Mouse (Mus musculus) neural tube, embryonic 13.5 days (tissue): Measurements from ENCODE around the gene F11r. TPM values are rescaled to one million over a fixed set of nuclear protein-coding genes. Genes with fewer than 3 reads are reported as not detected.

ENCODE experiments used
- ATAC-seq: fragments of 200-750 bp; cut with Nextera tagmentation; 2 replicates; pipeline ENCODE4 v1.8.0; 2017; ENCODE audit warnings: low read depth, mild to moderate bottlenecking, moderate TSS enrichment, moderate library complexity
- H3K27ac ChIP-seq: fragments of 300-500 bp; sonication (generic); replicated peaks from 2 replicates; pipeline ENCODE4 v1.5.1; 2015; ENCODE audit warnings: moderate library complexity, mild to moderate bottlenecking, inconsistent platforms
- H3K27me3 ChIP-seq: fragments of 300-500 bp; sonication (generic); 2 replicates; pipeline ENCODE4 v1.6.1; 2015; ENCODE audit warnings: mild to moderate bottlenecking, inconsistent platforms
- H3K36me3 ChIP-seq: fragments of 300-500 bp; sonication (generic); 2 replicates; pipeline ENCODE4 v1.6.1; 2015; ENCODE audit warnings: mild to moderate bottlenecking, inconsistent platforms
- H3K4me1 ChIP-seq: fragments of 300-500 bp; sonication (generic); replicated peaks from 2 replicates; pipeline ENCODE4 v1.6.1; 2015; ENCODE audit warnings: inconsistent platforms
- H3K4me2 ChIP-seq: fragments of 300-500 bp; sonication (generic); 2 replicates; pipeline ENCODE4 v1.6.1; 2015; ENCODE audit warnings: inconsistent platforms, mild to moderate bottlenecking, moderate library complexity
- H3K4me3 ChIP-seq: fragments of 300-500 bp; sonication (generic); 2 replicates; pipeline ENCODE4 v1.5.1; 2015; ENCODE audit warnings: mild to moderate bottlenecking, inconsistent platforms
- H3K9ac ChIP-seq: fragments of 300-500 bp; sonication (generic); 2 replicates; pipeline ENCODE4 v1.6.1; 2015; ENCODE audit warnings: moderate library complexity, mild to moderate bottlenecking, inconsistent platforms
- H3K9me3 ChIP-seq: fragments of 300-500 bp; sonication (generic); 2 replicates; pipeline ENCODE4 v1.6.1; 2016; ENCODE audit warnings: inconsistent platforms
- WGBS: fragments of 180-500 bp; shearing (Covaris S2); methylation state at CpG from one replicate; pipeline ENCODE4 v1.1.7; 2015; 5-methylcytosine and 5-hydroxymethylcytosine counted together
- polyA plus RNA-seq: library from polyadenylated mRNA; unstranded; fragments of >200 nt; fragmentation: Nextera tagmentation; extraction: Ambion mirVana; gene quantifications from 2 replicates; pipeline ENCODE4 v1.2.1, GENCODE M21; 2015

F11r gene
- polyA plus RNA-seq, 1 experiment from 2014 or later, result 14.7 TPM

GRCm38 (mm10) chr1:171413608-171414007, 23.7 kb upstream of the F11r start:
- no peak for ATAC-seq
- WGBS, result 76% methylated on average over 8 of the region's 8 CpGs
- H3K27ac ChIP-seq, result no peak overlapping the region
- H3K9me3 ChIP-seq, result no peaks in the 10 kb centered on the region
- peaks cover 22% of the 10 kb centered on the region for H3K4me1 ChIP-seq
- H3K9ac ChIP-seq, result peak overlapping the region; percentile 99; the same call in 1 of the 2 replicates
- H3K36me3 ChIP-seq, result peaks cover 41% of the 10 kb centered on the region
- H3K27me3 ChIP-seq, result peaks cover 11% of the 10 kb centered on the region
- 0 out of 2 replicates have a peak overlapping the region, but pooled peaks have one; percentile 92 for H3K4me3 ChIP-seq
- peak overlapping the region; percentile 66 for H3K4me2 ChIP-seq

- no peak for ATAC-seq
- H3K27me3 ChIP-seq, result no peaks in the 10 kb centered on the region
- no peak within 1 kb of the TSS for H3K4me2 ChIP-seq
- no peak within 1 kb of the TSS for H3K9ac ChIP-seq
- peak within 1 kb of the TSS; percentile 57 for H3K27ac ChIP-seq
- H3K4me1 ChIP-seq, result peaks cover 15% of the 10 kb centered on the region
- no peak within 1 kb of the TSS for H3K4me3 ChIP-seq
- peaks cover 70% of the 10 kb centered on the region for H3K36me3 ChIP-seq
- H3K9me3 ChIP-seq, result no peaks in the 10 kb centered on the region
- WGBS, result 92% methylated on average over 5 of the region's 5 CpGs
Observed at GRCm38 (mm10) chr1:171418660-171419059, 18.7 kb upstream of the F11r start, which contains the start of gene Tstd1. Gene Tstd1 (plus strand): TSS chr1:171418872.

GRCm38 (mm10) chr1:171419291-171419882, 17.9 kb upstream of the F11r start:
- Histone ChIP-seq H3K9me3 (no peaks in the 10 kb centered on the region), H3K4me3 (no peak overlapping the region), H3K9ac (no peak overlapping the region), H3K27ac (peak overlapping the region; percentile 57), H3K4me2 (no peak overlapping the region), H3K27me3 (no peaks in the 10 kb centered on the region), H3K36me3 (peaks cover 69% of the 10 kb centered on the region), H3K4me1 (peaks cover 8% of the 10 kb centered on the region; the same call in 1 of the 2 replicates)
- peak; percentile 44 for ATAC-seq
- 50% methylated on average over 12 of the region's 12 CpGs for WGBS

- peaks cover 5% of the 10 kb centered on the region; the same call in 1 of the 2 replicates for H3K4me1 ChIP-seq
- H3K9ac ChIP-seq, result no peak overlapping the region
- whole genome bisulfite sequencing, result 77% methylated on average over 5 of the region's 5 CpGs
- peak overlapping the region; percentile 57 for H3K27ac ChIP-seq
- peak; percentile 28; the same call in 1 of the 2 replicates for ATAC-seq
- peaks cover 65% of the 10 kb centered on the region for H3K36me3 ChIP-seq
- no peak overlapping the region for H3K4me3 ChIP-seq
- H3K9me3 ChIP-seq, result no peaks in the 10 kb centered on the region
- H3K4me2 ChIP-seq, result no peak overlapping the region
- H3K27me3 ChIP-seq, result no peaks in the 10 kb centered on the region
Observed at GRCm38 (mm10) chr1:171419905-171420304, 17.4 kb upstream of the F11r start.

GRCm38 (mm10) chr1:171422504-171423095, 14.7 kb upstream of the F11r start:
- H3K4me2 ChIP-seq, result no peak overlapping the region
- H3K4me1 ChIP-seq, result peaks cover 5% of the 10 kb centered on the region; the same call in 1 of the 2 replicates
- H3K36me3 ChIP-seq, result peaks cover 39% of the 10 kb centered on the region
- H3K27ac ChIP-seq, result no peak overlapping the region
- H3K9me3 ChIP-seq, result no peaks in the 10 kb centered on the region
- ATAC-seq, result no peak
- WGBS, result 89% methylated on average over 8 of the region's 8 CpGs
- no peak overlapping the region for H3K4me3 ChIP-seq
- no peaks in the 10 kb centered on the region for H3K27me3 ChIP-seq
- H3K9ac ChIP-seq, result no peak overlapping the region

GRCm38 (mm10) chr1:171424638-171425037, 12.7 kb upstream of the F11r start:
- no peak overlapping the region for H3K4me2 ChIP-seq
- H3K4me1 ChIP-seq, result no peaks in the 10 kb centered on the region
- no peak overlapping the region for H3K9ac ChIP-seq
- H3K27ac ChIP-seq, result no peak overlapping the region
- ATAC-seq, result no peak
- WGBS, result 81% methylated on average over 5 of the region's 5 CpGs
- no peak overlapping the region for H3K4me3 ChIP-seq
- H3K9me3 ChIP-seq, result no peaks in the 10 kb centered on the region; the same call in 1 of the 2 replicates
- H3K27me3 ChIP-seq, result no peaks in the 10 kb centered on the region
- H3K36me3 ChIP-seq, result peaks cover 18% of the 10 kb centered on the region

GRCm38 (mm10) chr1:171425126-171425525, 12.2 kb upstream of the F11r start:
- no peaks in the 10 kb centered on the region for H3K27me3 ChIP-seq
- peaks cover 14% of the 10 kb centered on the region for H3K36me3 ChIP-seq
- H3K4me1 ChIP-seq, result no peaks in the 10 kb centered on the region
- no peak overlapping the region for H3K4me3 ChIP-seq
- H3K27ac ChIP-seq, result no peak overlapping the region
- ATAC-seq, result no peak
- H3K4me2 ChIP-seq, result no peak overlapping the region
- 86% methylated on average over 4 of the region's 4 CpGs for WGBS
- H3K9me3 ChIP-seq, result no peaks in the 10 kb centered on the region; the same call in 1 of the 2 replicates
- no peak overlapping the region for H3K9ac ChIP-seq

- 72% methylated on average over 5 of the region's 5 CpGs for WGBS
- no peak for ATAC-seq
- Histone ChIP-seq H3K9ac (no peak overlapping the region), H3K27ac (no peak overlapping the region), H3K4me1 (peaks cover 4% of the 10 kb centered on the region), H3K36me3 (no peaks in the 10 kb centered on the region), H3K4me2 (no peak overlapping the region), H3K27me3 (peaks cover 19% of the 10 kb centered on the region), H3K9me3 (no peaks in the 10 kb centered on the region; the same call in 1 of the 2 replicates), H3K4me3 (no peak overlapping the region)
Observed at GRCm38 (mm10) chr1:171432158-171432557, 5.2 kb upstream of the F11r start.

GRCm38 (mm10) chr1:171435288-171435814, 2.0 kb upstream of the F11r start:
- WGBS, result 8% methylated on average over 7 of the region's 7 CpGs
- H3K4me3 ChIP-seq, result no peak overlapping the region
- H3K36me3 ChIP-seq, result no peaks in the 10 kb centered on the region
- no peak for ATAC-seq
- no peaks in the 10 kb centered on the region for H3K9me3 ChIP-seq
- H3K27ac ChIP-seq, result no peak overlapping the region
- peaks cover 26% of the 10 kb centered on the region for H3K4me1 ChIP-seq
- H3K4me2 ChIP-seq, result no peak overlapping the region
- H3K27me3 ChIP-seq, result peaks cover 48% of the 10 kb centered on the region
- no peak overlapping the region for H3K9ac ChIP-seq

- Histone ChIP-seq H3K27me3 (peaks cover 48% of the 10 kb centered on the region), H3K27ac (no peak overlapping the region), H3K4me2 (no peak overlapping the region), H3K4me3 (no peak overlapping the region), H3K9me3 (no peaks in the 10 kb centered on the region), H3K9ac (no peak overlapping the region), H3K36me3 (no peaks in the 10 kb centered on the region), H3K4me1 (peaks cover 26% of the 10 kb centered on the region)
- WGBS, result 40% methylated on average over 1 of the region's 1 CpGs
- ATAC-seq, result no peak
Observed at GRCm38 (mm10) chr1:171435974-171436373, 1.4 kb upstream of the F11r start.

- WGBS, result 5% methylated on average over 18 of the region's 18 CpGs
- H3K4me1 ChIP-seq, result peaks cover 26% of the 10 kb centered on the region
- no peaks in the 10 kb centered on the region for H3K9me3 ChIP-seq
- no peak overlapping the region; the same call in 1 of the 2 replicates for H3K27ac ChIP-seq
- H3K4me3 ChIP-seq, result peak overlapping the region; percentile 39
- peak overlapping the region; percentile 58 for H3K4me2 ChIP-seq
- peak overlapping the region; percentile 56; the same call in 1 of the 2 replicates for H3K9ac ChIP-seq
- no peaks in the 10 kb centered on the region for H3K36me3 ChIP-seq
- peaks cover 48% of the 10 kb centered on the region for H3K27me3 ChIP-seq
- no peak for ATAC-seq
Observed at GRCm38 (mm10) chr1:171438014-171438670, 807 bp downstream of the F11r start.

GRCm38 (mm10) chr1:171439072-171439471, 1.7 kb downstream of the F11r start:
- H3K9ac ChIP-seq, result no peak overlapping the region
- H3K4me3 ChIP-seq, result peak overlapping the region; percentile 39; the same call in 1 of the 2 replicates
- H3K27me3 ChIP-seq, result peaks cover 48% of the 10 kb centered on the region
- no peak for ATAC-seq
- H3K27ac ChIP-seq, result no peak overlapping the region
- peak overlapping the region; percentile 58 for H3K4me2 ChIP-seq
- H3K36me3 ChIP-seq, result no peaks in the 10 kb centered on the region
- 42% methylated on average over 8 of the region's 8 CpGs for WGBS
- 0 out of 2 replicates have a peak, but pooled peaks cover 4% of the 10 kb centered on the region for H3K9me3 ChIP-seq
- peaks cover 26% of the 10 kb centered on the region for H3K4me1 ChIP-seq
